Mouse (Mus musculus): ENCODE results near the gene Gm815.

The Gm815 gene

DNA sequence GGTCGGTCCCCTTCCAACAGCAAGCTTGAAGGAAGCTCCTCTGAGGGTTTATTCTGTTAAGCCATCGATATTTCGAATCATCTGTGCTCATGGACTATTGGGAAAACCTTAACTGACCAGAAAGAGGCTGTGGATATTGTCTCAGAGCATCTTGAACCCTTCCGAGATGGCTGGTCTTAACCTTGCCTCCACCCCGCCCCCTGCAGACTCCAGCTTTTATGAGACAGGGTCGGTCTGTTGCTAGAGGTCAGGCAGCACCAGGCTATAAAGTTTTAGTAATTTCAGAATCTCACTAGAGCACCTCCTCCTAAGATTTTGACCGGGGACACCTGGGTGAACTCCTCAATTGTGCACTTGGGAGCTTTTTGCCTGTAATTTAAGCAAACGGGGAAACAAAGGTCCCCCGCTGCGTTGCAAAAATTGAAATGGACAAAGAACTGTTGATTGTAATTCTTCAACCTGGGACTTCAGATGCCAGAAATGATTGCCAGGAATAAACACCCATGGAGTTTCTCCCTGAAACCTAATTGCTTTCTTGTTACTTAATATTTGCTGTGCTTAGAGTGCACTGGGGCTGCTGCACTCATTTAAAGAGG is 8.4 kb upstream of the Gm815 start:
- no peak for DNase-seq (ENCODE audit: low read depth, low spot score)

DNA sequence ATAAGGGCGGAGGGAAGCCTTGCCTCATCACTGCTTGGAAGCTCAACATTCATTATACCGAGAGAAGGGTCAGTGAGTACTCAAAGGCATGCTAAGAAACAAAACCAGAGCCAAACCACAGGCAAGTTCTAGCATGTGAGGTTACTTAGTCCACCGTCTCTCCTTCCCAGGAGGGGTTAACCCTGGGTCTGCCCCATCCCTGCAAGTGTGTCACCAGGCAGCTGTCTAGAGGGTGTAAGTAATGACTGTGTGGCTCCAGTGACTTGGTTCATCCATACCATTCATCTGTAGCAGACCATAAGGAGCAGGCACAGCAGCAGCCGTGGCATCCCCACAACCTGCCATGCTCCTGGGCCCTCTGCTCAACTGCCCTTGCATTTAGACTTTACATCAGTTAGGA is 5.8 kb upstream of the Gm815 start:
- no peak for DNase-seq (ENCODE audit: low read depth, low spot score)

DNA sequence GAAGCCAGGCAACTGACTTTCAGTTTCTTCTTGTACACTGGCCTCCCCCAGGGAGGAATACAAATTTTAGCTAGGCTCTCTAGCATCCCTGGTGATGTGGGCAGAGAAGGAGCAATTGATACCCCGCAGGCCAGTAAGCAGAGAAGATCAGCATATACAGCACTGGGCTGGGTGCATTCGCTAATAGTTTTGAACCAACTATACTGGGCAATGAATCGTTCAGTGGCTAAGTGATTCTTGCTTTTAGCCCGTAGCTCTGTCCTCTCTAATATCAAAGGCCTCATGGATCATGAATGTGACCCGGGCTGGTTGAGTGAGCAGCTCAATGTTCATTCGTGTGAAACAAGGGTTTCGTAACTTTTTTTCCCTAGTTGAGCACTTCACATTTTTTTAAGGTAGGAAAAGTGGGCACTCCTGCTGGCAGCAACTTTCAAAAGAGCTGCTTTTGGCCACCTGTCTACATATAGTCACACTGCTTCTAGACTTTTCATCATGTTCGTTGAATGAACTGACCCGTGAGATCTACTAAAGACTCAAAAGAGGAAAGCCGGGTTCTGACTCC is 3.7 kb upstream of the Gm815 start:
- DNase-seq (ENCODE audit: low read depth, low spot score): no peak

DNA sequence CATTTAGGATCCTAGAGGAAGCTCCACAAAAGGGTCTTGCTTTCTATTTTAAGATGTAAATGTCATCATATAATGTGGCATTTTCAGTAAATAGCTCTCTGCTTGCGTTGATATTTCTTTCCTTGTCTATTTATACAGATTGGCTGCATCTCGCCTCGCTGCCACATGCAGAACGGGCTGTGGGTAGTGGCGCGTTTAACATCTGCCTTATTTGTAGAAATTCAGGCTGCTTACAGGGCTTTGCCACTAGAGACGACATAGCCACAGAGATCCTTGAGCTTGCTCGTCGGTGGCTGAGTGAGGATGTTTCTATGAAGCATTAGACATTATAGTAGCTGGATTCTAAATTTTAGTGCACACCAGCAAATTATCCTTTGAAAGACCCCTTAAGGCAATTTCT is 2.5 kb downstream of the Gm815 start:
- DNase-seq (ENCODE audit: low read depth, low spot score): no peak

DNA sequence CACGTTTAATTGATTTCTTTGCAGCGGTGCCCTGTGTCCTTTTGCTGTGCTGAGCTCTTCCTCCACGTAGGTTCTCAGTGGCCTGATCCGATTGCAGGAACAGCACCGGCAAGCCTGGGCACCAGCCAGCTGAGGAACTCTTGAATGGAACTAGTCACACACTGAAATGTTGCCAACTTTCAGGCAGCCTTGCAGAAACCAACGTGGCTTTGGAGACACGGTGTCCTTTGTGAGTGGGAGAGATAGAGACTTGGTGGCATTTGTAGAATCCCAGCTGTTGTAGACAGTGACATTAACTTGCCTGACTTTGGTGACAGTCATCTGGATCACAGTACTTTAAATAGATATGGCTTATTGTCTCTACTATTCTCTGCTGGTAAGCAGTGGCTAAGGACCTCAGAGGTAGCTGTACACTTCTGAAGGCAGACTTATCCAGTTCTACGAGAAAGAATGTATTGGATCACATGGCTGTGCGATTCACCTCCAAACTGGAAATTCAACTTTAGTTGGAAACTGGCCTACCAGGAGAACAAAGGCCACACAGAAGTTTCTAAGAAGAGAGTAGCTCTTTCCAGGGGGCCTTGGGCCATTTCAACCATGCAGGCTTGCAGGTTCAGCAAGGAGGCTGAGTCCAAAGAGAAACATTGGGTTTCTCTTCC is 5.8 kb downstream of the Gm815 start:
- DNase-seq (ENCODE audit: low read depth, low spot score): no peak

DNA sequence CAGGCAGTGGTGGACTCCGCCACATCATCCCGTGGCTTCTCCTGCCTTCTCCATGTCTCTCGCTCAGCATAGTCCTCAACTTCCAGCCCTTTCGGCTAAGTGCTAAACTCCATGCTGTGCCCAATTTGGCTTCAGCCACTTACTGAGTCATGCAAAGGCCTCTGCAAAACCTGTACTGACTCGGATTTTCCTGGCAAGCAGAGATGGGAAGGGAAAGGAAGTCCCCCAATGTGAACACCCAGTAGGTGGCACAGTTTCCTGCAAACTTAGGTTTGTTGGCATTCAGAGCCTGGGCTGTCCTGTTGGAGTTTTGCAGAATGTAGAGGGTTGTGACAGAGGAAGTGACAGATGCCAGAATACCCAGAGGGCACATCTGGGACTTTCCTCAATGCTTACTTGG is 7.2 kb downstream of the Gm815 start:
- DNase-seq (ENCODE audit: low read depth, low spot score): no peak

DNA sequence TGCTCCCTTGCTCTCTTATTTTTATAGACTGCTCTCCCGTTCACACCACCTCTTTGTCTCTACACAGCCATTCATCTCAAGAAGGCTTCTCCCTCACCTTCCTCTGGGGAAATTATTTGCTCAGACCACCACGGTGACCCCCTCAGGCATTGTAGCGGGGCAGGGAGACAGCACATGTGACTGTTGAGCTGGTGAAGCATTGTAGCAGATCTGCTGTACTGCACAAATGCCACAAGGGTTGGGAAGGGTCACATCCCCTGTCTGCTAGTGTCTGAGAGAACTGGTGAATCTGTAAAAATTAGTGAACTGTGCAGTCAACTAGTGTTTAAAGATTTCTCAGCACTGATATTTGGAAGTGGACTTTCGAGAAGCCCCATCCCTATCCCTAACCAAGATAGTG is 16.5 kb downstream of the Gm815 start:
- DNase-seq (ENCODE audit: low read depth, low spot score): no peak

DNA sequence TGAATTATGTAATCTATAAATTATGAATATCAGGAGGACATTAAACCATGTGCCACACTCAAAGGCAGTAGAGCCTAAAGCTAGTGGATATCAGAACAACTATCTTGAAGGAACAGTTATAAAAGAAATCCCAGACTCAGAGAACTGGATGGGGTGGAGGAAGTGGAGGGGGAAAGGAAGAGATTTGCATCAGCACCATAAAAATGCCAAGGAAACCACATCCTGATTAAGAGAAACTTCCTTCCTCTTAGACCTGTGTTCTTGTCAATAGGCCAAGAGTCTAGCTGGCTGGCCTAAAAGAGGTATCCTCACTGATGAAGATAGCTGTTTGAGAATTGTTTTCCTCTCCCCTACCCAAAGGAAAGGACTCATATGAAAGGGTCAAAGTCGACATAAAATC is 28.6 kb downstream of the Gm815 start:
- no peak for DNase-seq (ENCODE audit: low read depth, low spot score)

DNA sequence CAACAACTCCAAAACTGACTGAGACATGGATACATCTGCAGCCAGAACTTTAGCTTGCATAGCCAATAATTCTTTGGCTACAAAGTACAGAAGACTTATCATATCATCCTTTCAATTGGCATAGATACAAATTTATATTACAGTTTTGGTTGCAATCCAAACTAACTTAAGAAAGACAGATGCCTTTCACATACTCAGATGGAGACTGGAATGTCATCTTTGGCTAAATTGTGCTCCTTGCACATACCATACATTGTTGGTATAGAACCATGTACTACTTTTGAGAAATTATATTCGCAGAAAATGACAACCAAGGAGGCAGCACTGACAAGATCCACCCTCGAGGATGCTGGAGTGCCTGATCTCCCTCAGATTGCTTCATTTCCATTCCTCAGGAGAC is 35.1 kb downstream of the Gm815 start:
- DNase-seq (ENCODE audit: low read depth, low spot score): no peak

DNA sequence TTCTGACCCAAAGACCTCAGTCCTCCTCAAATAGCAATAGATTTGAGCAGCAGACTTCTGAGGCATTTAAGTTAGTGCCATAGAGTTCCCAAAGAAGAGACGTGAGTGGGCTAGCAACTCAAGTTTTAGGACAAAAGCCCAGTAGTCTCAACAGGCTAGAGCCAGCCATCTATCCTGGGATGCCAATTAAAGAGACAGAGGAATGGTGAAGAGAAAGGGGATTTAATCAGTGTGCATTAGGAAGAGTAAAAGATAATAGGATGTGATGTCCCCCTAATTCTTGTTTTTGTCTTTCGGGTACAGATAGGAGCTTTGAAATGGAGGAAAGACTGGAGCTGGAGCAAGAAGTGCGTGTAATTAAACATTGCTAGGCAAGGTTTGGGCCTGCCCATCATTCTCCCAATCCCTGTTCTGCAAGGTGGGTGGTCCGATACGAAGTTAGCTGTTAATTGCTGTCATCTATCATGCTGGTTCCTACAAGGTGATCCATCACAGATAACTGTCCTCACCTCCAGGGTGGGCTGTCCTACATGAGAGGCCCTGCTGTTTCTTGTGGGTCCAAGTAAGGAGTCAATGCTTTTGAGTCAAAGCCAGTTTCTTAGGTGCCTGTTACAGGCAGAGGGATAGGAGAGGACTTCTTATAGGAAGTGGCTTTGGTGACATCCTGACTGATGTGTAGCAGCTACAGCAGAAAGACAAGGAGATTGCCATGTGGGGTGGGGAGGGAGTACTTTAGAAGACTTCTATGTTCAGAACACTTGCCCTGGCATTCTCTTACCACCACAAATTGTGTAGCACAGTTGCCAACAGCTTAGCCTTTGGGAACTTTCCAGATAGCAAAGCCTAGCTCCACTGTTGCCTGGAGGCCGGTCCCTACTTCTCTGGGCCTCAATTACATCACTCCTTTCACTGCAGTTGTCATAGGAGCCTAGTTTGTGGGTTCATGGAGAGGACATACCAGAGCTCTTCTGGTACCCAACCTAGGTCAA is 44.9 kb downstream of the Gm815 start:
- DNase-seq (ENCODE audit: low read depth, low spot score): no peak

DNA sequence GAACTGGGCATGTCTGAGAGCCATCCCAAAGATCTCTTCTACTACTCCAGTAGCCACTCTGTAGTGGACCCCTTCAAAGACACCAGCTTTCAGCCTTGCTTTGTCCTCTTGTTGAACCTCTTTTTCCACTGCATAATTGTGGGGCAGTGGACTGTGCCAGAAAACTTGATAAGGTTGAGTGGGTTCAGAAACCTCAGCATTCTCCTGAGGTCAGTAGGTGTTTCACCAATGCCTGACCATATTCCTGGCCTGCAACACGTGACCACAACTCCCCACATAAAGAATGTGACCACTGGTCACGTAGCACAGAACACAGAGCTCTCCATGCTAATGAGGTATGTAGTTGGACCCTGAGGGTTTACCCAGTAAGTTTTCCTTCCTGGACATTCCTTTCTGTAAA is 48.5 kb downstream of the Gm815 start:
- DNase-seq (ENCODE audit: low read depth, low spot score): no peak

Data from A20 (cell line).